In the genomic region with DNA sequence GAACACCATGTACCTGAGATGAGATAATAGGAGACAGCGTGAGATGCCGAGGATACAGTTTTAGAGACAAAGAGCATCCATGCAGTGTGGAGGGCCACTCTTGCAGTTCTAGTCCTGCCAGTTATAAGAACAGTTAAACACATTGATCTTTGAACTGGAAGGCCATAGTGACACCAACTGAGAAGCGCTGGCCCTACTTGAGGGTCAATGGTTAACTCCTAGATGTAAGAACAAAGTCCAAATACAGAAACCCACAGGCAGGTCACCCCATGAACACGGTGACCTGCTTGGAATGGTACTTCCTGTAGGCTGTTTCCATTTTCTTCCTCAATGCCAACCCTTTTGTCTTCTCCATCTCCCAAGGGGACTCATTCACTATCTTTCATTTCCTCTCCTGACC, we compare ENCODE assay signal across 29 mouse cellular contexts.
DNase-seq lines count a peak whose midpoint lies in the region; ATAC-seq and TF ChIP-seq lines count a peak whose summit lies in the region.
"Had no signal": no experiment of that assay in that cellular context is flagged by ENCODE, and none has a peak within 500 bp of the region (broad histone marks: within the 10 kb centered on the region; RNA-seq: fewer than 3 reads in every experiment).

No protein-coding gene starts in this region.

- DNase-seq in kidney, adult 11 months = peak; percentile 60
- DNase-seq in kidney, adult 2 months = peak; percentile 85
- DNase-seq in kidney, adult 9 months = peak; percentile 86
- DNase-seq in kidney, postnatal 36 days = peak; percentile 27 to 43
- no peak for DNase-seq in yolk sac, embryonic 10.5 days (ENCODE audit: low spot score)
- DNase-seq: adrenal gland, adult 8-10 months; adrenal gland, postnatal 25 days; B cell, adult 2 months; cerebellum, adult 11 months; cerebellum, adult 18-20 months; cerebellum, adult 8-10 months; cerebellum, adult 9-11 months; cerebellum, postnatal 14 days; cerebellum, postnatal 36 days; embryo, embryonic 11 days had no signal

- H3K9ac ChIP-seq in kidney, embryonic 15.5 days = no peak overlapping the region
- no peak overlapping the region for H3K9ac ChIP-seq in kidney, embryonic 16.5 days (replicated peaks; ENCODE audit: low read length)
- H3K9ac ChIP-seq in kidney, embryonic 14.5 days (ENCODE audit: low read depth, low read length) = no peak overlapping the region
- H3K9ac ChIP-seq: embryonic facial prominence, embryonic 13.5 days; embryonic facial prominence, embryonic 15.5 days; forebrain, embryonic 12.5 days had no signal

- H3K27ac ChIP-seq in kidney, embryonic 15.5 days = no peak overlapping the region
- H3K27ac ChIP-seq in kidney, adult 2 months (ENCODE audit: insufficient read depth, low read depth, low read length) = no peak overlapping the region
- no peak overlapping the region for H3K27ac ChIP-seq in kidney, embryonic 16.5 days (ENCODE audit: low read length)
- no peak overlapping the region for H3K27ac ChIP-seq in kidney, embryonic 14.5 days (ENCODE audit: low read depth, low read length)
- H3K27ac ChIP-seq: embryonic facial prominence, embryonic 13.5 days; embryonic facial prominence, embryonic 15.5 days; forebrain, embryonic 10.5 days; forebrain, embryonic 12.5 days had no signal

- TF ChIP-seq CTCF in kidney, adult 2 months (conservative IDR thresholded peaks at IDR 0.05; ENCODE audit: insufficient read depth, insufficient read length, low read depth, low read length) = no peak

- H3K4me3 ChIP-seq in kidney, embryonic 15.5 days (replicated peaks) = no peak overlapping the region
- no peak overlapping the region for H3K4me3 ChIP-seq in kidney, adult 2 months (ENCODE audit: insufficient read depth, low read depth, low read length)
- no peak overlapping the region for H3K4me3 ChIP-seq in kidney, embryonic 16.5 days (ENCODE audit: low read length)
- no peak overlapping the region for H3K4me3 ChIP-seq in kidney, embryonic 14.5 days (ENCODE audit: low read length)
- H3K4me3 ChIP-seq: embryonic facial prominence, embryonic 13.5 days; embryonic facial prominence, embryonic 15.5 days; erythroblast, embryonic 14.5 days; forebrain, embryonic 10.5 days; forebrain, embryonic 12.5 days had no signal

- 88% methylated on average over 4 of the region's 4 CpGs for WGBS in kidney, embryonic 15.5 days
- 70% methylated on average over 4 of the region's 4 CpGs for WGBS in kidney, adult 2 months
- 86% methylated on average over 4 of the region's 4 CpGs for WGBS in kidney, embryonic 16.5 days
- 90% methylated on average over 4 of the region's 4 CpGs for WGBS in kidney, embryonic 14.5 days

- H3K4me2 ChIP-seq in kidney, embryonic 15.5 days = no peak overlapping the region
- H3K4me2 ChIP-seq in kidney, embryonic 16.5 days (replicated peaks; ENCODE audit: low read depth, low read length) = no peak overlapping the region
- no peak overlapping the region for H3K4me2 ChIP-seq in kidney, embryonic 14.5 days (replicated peaks; ENCODE audit: low read depth, low read length)
- H3K4me2 ChIP-seq: embryonic facial prominence, embryonic 13.5 days; embryonic facial prominence, embryonic 15.5 days; forebrain, embryonic 12.5 days had no signal

- H3K4me1 ChIP-seq in kidney, embryonic 15.5 days = no peaks in the 10 kb centered on the region
- H3K4me1 ChIP-seq in kidney, adult 2 months (ENCODE audit: control insufficient read depth, insufficient read depth, low read length) = no peaks in the 10 kb centered on the region; the same call in 1 of the 2 replicates
- H3K4me1 ChIP-seq in kidney, embryonic 16.5 days (ENCODE audit: insufficient read depth, low read length) = no peaks in the 10 kb centered on the region
- no peaks in the 10 kb centered on the region for H3K4me1 ChIP-seq in kidney, embryonic 14.5 days (ENCODE audit: control insufficient read depth, insufficient read depth, low read length)
- H3K4me1 ChIP-seq: embryonic facial prominence, embryonic 13.5 days; embryonic facial prominence, embryonic 15.5 days; forebrain, embryonic 10.5 days; forebrain, embryonic 12.5 days had no signal

- no peaks in the 10 kb centered on the region for H3K36me3 ChIP-seq in kidney, embryonic 15.5 days
- no peaks in the 10 kb centered on the region for H3K36me3 ChIP-seq in kidney, adult 2 months (ENCODE audit: control insufficient read depth, insufficient read depth, low read length)
- H3K36me3 ChIP-seq in kidney, embryonic 16.5 days (ENCODE audit: insufficient read depth, low read length) = no peaks in the 10 kb centered on the region
- no peaks in the 10 kb centered on the region for H3K36me3 ChIP-seq in kidney, embryonic 14.5 days (ENCODE audit: control insufficient read depth, insufficient read depth, low read length)
- H3K36me3 ChIP-seq: embryonic facial prominence, embryonic 13.5 days; embryonic facial prominence, embryonic 15.5 days; forebrain, embryonic 10.5 days; forebrain, embryonic 12.5 days; G1E had no signal

- no peak for ATAC-seq in kidney, embryonic 15.5 days (replicated peaks; ENCODE audit: low FRiP score)
- no peak for ATAC-seq in kidney, embryonic 16.5 days (ENCODE audit: low FRiP score, low TSS enrichment)
- ATAC-seq in kidney, embryonic 14.5 days (ENCODE audit: low FRiP score, low TSS enrichment) = no peak
- ATAC-seq: activated CD4-positive, CD25-positive, alpha-beta regulatory T cell, adult 4 months; CD4-positive, CD25-positive, alpha-beta regulatory T cell, adult 4 months; forebrain, embryonic 14.5 days; Patski had no signal

- TF ChIP-seq POLR2A in kidney, adult 2 months (IDR thresholded peaks at IDR 0.05; ENCODE audit: low read depth, low read length) = no peak

- H3K9me3 ChIP-seq in kidney, embryonic 15.5 days (replicated peaks) = no peaks in the 10 kb centered on the region
- H3K9me3 ChIP-seq in kidney, embryonic 16.5 days (ENCODE audit: low read length) = no peaks in the 10 kb centered on the region
- no peaks in the 10 kb centered on the region for H3K9me3 ChIP-seq in kidney, embryonic 14.5 days (ENCODE audit: control insufficient read depth, low read length)
- H3K9me3 ChIP-seq: embryonic facial prominence, embryonic 13.5 days; embryonic facial prominence, embryonic 15.5 days; forebrain, embryonic 10.5 days; forebrain, embryonic 12.5 days had no signal

- H3K27me3 ChIP-seq in kidney, embryonic 15.5 days = no peaks in the 10 kb centered on the region
- H3K27me3 ChIP-seq in kidney, adult 2 months (replicated peaks; ENCODE audit: control insufficient read depth, insufficient read depth, low read length) = no peaks in the 10 kb centered on the region
- no peaks in the 10 kb centered on the region for H3K27me3 ChIP-seq in kidney, embryonic 16.5 days (ENCODE audit: insufficient read depth, low read length)
- H3K27me3 ChIP-seq in kidney, embryonic 14.5 days (ENCODE audit: control insufficient read depth, insufficient read depth, low read length) = no peaks in the 10 kb centered on the region
- H3K27me3 ChIP-seq: CH12.LX; embryonic facial prominence, embryonic 13.5 days; embryonic facial prominence, embryonic 15.5 days; forebrain, embryonic 12.5 days; Patski had no signal
